Mouse (Mus musculus) left cerebral cortex, adult 11 months (tissue): Measurements from ENCODE around the gene Vmn1r170.
"Not testable (repeated sequence)": the region's sequence is repeated elsewhere in the genome, so short reads cannot be mapped to it uniquely, and the experiment has no call there.

Source experiments
- DNase-seq: peaks from one replicate; pipeline ENCODE4 v3.0.0; 2022; ENCODE audit warnings: low spot score

The Vmn1r170 gene

DNA sequence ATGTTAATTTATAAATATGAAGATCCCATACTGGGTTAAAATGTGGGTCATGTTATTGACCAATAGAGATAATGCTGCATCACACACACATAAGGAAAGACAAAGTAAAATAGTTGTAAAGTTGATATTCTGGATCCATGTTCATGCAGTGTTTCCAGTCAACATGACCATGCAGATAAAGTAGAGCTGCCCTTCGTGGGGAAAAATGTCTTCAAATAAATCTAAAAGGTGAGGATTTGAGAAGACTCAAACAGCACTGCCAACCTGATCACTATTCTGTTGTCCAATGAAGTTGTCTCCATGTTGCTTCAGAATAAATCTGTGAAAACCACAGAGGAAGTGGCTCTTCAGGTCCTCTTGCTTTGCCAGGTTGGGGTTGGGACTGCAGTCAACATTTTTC lies at the start of gene Vmn1r170:
TSS of gene Vmn1r170 (plus strand) at position 301 of the 400 bp plus-strand sequence.
- DNase-seq, result not testable (repeated sequence)

DNA sequence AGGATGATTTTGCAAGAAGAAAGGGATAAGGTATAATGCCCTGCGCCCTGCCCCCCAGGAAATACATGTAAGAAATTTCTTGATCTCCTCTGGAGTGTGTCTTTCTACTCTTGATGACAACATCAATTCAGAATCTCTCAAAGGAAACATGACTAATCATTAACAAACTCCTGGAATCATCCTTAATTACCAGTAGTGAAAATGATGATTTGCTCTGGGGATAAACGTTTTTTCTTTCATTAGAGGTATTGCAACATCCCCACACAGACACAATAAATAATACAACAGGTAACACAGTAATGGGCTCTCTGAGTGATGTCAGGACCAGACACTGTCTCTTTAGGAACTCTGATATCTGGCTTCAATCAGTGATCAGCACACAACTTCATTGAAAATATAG lies 30.7 kb upstream of the Vmn1r170 start, which contains the start of gene Vmn1r169:
TSS of gene Vmn1r169 (plus strand) at position 301 of the 400 bp plus-strand sequence.
- not testable (repeated sequence) for DNase-seq

DNA sequence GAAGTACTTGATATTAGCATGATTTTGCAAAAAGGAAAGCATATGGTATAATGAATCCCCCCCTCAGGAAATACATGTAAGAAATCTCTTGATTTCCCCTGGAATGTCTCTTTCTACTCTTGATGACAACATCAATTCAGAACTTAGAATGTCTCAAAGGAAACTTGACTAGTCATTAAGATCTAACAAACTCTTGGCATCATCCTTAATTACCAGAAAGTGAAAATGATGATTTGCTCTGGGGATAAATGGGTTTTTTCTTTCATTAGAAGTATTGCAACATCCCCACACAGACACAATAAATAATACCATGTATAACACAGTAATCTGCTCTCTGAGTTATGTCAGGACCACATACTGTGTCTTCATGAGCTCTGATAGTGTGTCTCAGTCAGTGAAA lies 24.4 kb downstream of the Vmn1r170 start, which contains the start of gene Vmn1r171:
TSS of gene Vmn1r171 (plus strand) at position 301 of the 400 bp plus-strand sequence.
- DNase-seq, result no peak
